Mouse (Mus musculus): ENCODE results near the gene Syf2. TPM values are rescaled to one million over a fixed set of nuclear protein-coding genes. Genes with fewer than 3 reads are reported as not detected.

Gene Syf2
- polyA plus RNA-seq, 1 experiment from 2014 or later, result 77.3 TPM

GRCm38 (mm10) chr4:134955196-134955595 lies 24.5 kb downstream of the Syf2 start:
- H3K4me3 ChIP-seq, result no peak overlapping the region
- ATAC-seq (replicated peaks), result no peak
- no peak overlapping the region for H3K9ac ChIP-seq (replicated peaks)
- no peak overlapping the region for H3K27ac ChIP-seq (replicated peaks)
- no peaks in the 10 kb centered on the region for H3K9me3 ChIP-seq
- WGBS, result 60% methylated on average over 2 of the region's 2 CpGs
- H3K27me3 ChIP-seq, result no peaks in the 10 kb centered on the region
- no peak overlapping the region for H3K4me2 ChIP-seq (replicated peaks)
- H3K4me1 ChIP-seq, result peaks cover 7% of the 10 kb centered on the region
- H3K36me3 ChIP-seq, result no peaks in the 10 kb centered on the region

- H3K9me3 ChIP-seq, result no peaks in the 10 kb centered on the region
- no peak overlapping the region for H3K27ac ChIP-seq (replicated peaks)
- no peak overlapping the region for H3K4me2 ChIP-seq (replicated peaks)
- no peak overlapping the region for H3K9ac ChIP-seq (replicated peaks)
- no peak overlapping the region for H3K4me3 ChIP-seq
- no peak for ATAC-seq (replicated peaks)
- no peaks in the 10 kb centered on the region for H3K36me3 ChIP-seq
- WGBS, result 74% methylated on average over 3 of the region's 3 CpGs
- H3K27me3 ChIP-seq, result no peaks in the 10 kb centered on the region
- H3K4me1 ChIP-seq, result peaks cover under 1% of the 10 kb centered on the region
These were observed 25.1 kb downstream of the Syf2 start for GRCm38 (mm10) chr4:134955845-134956244.

- H3K4me3 ChIP-seq, result no peak overlapping the region
- 21% methylated on average over 3 of the region's 3 CpGs for WGBS
- H3K27ac ChIP-seq (replicated peaks), result no peak overlapping the region
- no peak overlapping the region for H3K9ac ChIP-seq (replicated peaks)
- H3K4me2 ChIP-seq (replicated peaks), result no peak overlapping the region
- H3K27me3 ChIP-seq, result no peaks in the 10 kb centered on the region
- no peaks in the 10 kb centered on the region for H3K9me3 ChIP-seq
- no peaks in the 10 kb centered on the region for H3K36me3 ChIP-seq
- no peak for ATAC-seq (replicated peaks)
- no peaks in the 10 kb centered on the region for H3K4me1 ChIP-seq
These were observed 25.6 kb downstream of the Syf2 start for GRCm38 (mm10) chr4:134956328-134956727.

- 28% methylated on average over 19 of the region's 19 CpGs for WGBS
- Histone ChIP-seq H3K9ac (replicated peaks) (no peak overlapping the region), H3K36me3 (no peaks in the 10 kb centered on the region), H3K9me3 (no peaks in the 10 kb centered on the region), H3K27me3 (no peaks in the 10 kb centered on the region; the same call in 1 of the 2 replicates), H3K4me1 (no peaks in the 10 kb centered on the region), H3K4me2 (replicated peaks) (no peak overlapping the region), H3K4me3 (no peak overlapping the region), H3K27ac (replicated peaks) (no peak overlapping the region)
- ATAC-seq (replicated peaks), result no peak
These were observed 32.5 kb downstream of the Syf2 start for GRCm38 (mm10) chr4:134963021-134963776.

GRCm38 (mm10) chr4:134967887-134968604 lies 37.3 kb downstream of the Syf2 start:
- no peak for ATAC-seq (replicated peaks)
- Histone ChIP-seq H3K27ac (replicated peaks) (no peak overlapping the region), H3K36me3 (no peaks in the 10 kb centered on the region), H3K4me3 (no peak overlapping the region), H3K9ac (replicated peaks) (no peak overlapping the region), H3K9me3 (no peaks in the 10 kb centered on the region), H3K4me2 (replicated peaks) (no peak overlapping the region), H3K27me3 (no peaks in the 10 kb centered on the region; the same call in 1 of the 2 replicates), H3K4me1 (no peaks in the 10 kb centered on the region)
- WGBS, result 82% methylated on average over 20 of the region's 20 CpGs

GRCm38 (mm10) chr4:134968605-134968976 lies 37.9 kb downstream of the Syf2 start:
- no peak overlapping the region for H3K4me3 ChIP-seq
- no peak overlapping the region for H3K9ac ChIP-seq (replicated peaks)
- no peaks in the 10 kb centered on the region for H3K36me3 ChIP-seq
- H3K27me3 ChIP-seq, result no peaks in the 10 kb centered on the region
- H3K4me1 ChIP-seq, result no peaks in the 10 kb centered on the region
- ATAC-seq (replicated peaks), result no peak
- H3K4me2 ChIP-seq (replicated peaks), result no peak overlapping the region
- H3K9me3 ChIP-seq, result no peaks in the 10 kb centered on the region
- H3K27ac ChIP-seq (replicated peaks), result no peak overlapping the region
- 89% methylated on average over 18 of the region's 18 CpGs for WGBS

- no peaks in the 10 kb centered on the region for H3K4me1 ChIP-seq
- no peaks in the 10 kb centered on the region for H3K36me3 ChIP-seq
- H3K9me3 ChIP-seq, result no peaks in the 10 kb centered on the region
- no peak overlapping the region for H3K4me3 ChIP-seq
- H3K4me2 ChIP-seq (replicated peaks), result no peak overlapping the region
- H3K27me3 ChIP-seq, result no peaks in the 10 kb centered on the region
- 15% methylated on average over 14 of the region's 14 CpGs for WGBS
- H3K27ac ChIP-seq (replicated peaks), result no peak overlapping the region
- no peak overlapping the region for H3K9ac ChIP-seq (replicated peaks)
- 0 out of 2 replicates have a peak, but pooled peaks have one; percentile 35 for ATAC-seq (replicated peaks)
These were observed 44.7 kb downstream of the Syf2 start for GRCm38 (mm10) chr4:134975261-134975928.

- Histone ChIP-seq H3K4me1 (no peaks in the 10 kb centered on the region), H3K4me3 (no peak overlapping the region), H3K36me3 (no peaks in the 10 kb centered on the region), H3K27ac (replicated peaks) (no peak overlapping the region), H3K9me3 (no peaks in the 10 kb centered on the region), H3K4me2 (replicated peaks) (no peak overlapping the region), H3K27me3 (no peaks in the 10 kb centered on the region), H3K9ac (replicated peaks) (no peak overlapping the region)
- 87% methylated on average over 4 of the region's 4 CpGs for WGBS
- ATAC-seq (replicated peaks), result no peak
These were observed 45.2 kb downstream of the Syf2 start for GRCm38 (mm10) chr4:134975929-134976308.

GRCm38 (mm10) chr4:134978930-134979329 lies 48.2 kb downstream of the Syf2 start:
- Histone ChIP-seq H3K27ac (replicated peaks) (no peak overlapping the region), H3K4me1 (no peaks in the 10 kb centered on the region), H3K9me3 (no peaks in the 10 kb centered on the region), H3K4me2 (replicated peaks) (no peak overlapping the region), H3K36me3 (no peaks in the 10 kb centered on the region), H3K27me3 (no peaks in the 10 kb centered on the region), H3K4me3 (no peak overlapping the region), H3K9ac (replicated peaks) (no peak overlapping the region)
- ATAC-seq (replicated peaks), result no peak
- 62% methylated on average over 8 of the region's 8 CpGs for WGBS

- Histone ChIP-seq H3K9me3 (no peaks in the 10 kb centered on the region), H3K4me2 (replicated peaks) (no peak overlapping the region), H3K27ac (replicated peaks) (no peak overlapping the region), H3K4me3 (no peak overlapping the region), H3K27me3 (no peaks in the 10 kb centered on the region), H3K4me1 (no peaks in the 10 kb centered on the region), H3K36me3 (no peaks in the 10 kb centered on the region), H3K9ac (replicated peaks) (no peak overlapping the region)
- ATAC-seq (replicated peaks), result no peak
- 72% methylated on average over 7 of the region's 7 CpGs for WGBS
These were observed 51.3 kb downstream of the Syf2 start for GRCm38 (mm10) chr4:134981959-134982431.

GRCm38 (mm10) chr4:134983136-134983535 lies 52.4 kb downstream of the Syf2 start:
- Histone ChIP-seq H3K27me3 (no peaks in the 10 kb centered on the region), H3K4me2 (replicated peaks) (no peak overlapping the region), H3K36me3 (no peaks in the 10 kb centered on the region), H3K9me3 (no peaks in the 10 kb centered on the region), H3K4me3 (no peak overlapping the region), H3K4me1 (no peaks in the 10 kb centered on the region), H3K9ac (replicated peaks) (no peak overlapping the region), H3K27ac (replicated peaks) (no peak overlapping the region)
- ATAC-seq (replicated peaks), result no peak
- 53% methylated on average over 5 of the region's 5 CpGs for WGBS

- Histone ChIP-seq H3K27ac (replicated peaks) (no peak overlapping the region), H3K9me3 (no peaks in the 10 kb centered on the region), H3K27me3 (no peaks in the 10 kb centered on the region), H3K4me1 (no peaks in the 10 kb centered on the region), H3K9ac (replicated peaks) (no peak overlapping the region), H3K4me2 (replicated peaks) (no peak overlapping the region), H3K4me3 (no peak overlapping the region), H3K36me3 (no peaks in the 10 kb centered on the region)
- no peak for ATAC-seq (replicated peaks)
- WGBS, result 71% methylated on average over 3 of the region's 3 CpGs
These were observed 53.9 kb downstream of the Syf2 start for GRCm38 (mm10) chr4:134984555-134984954.
